Mouse (Mus musculus): ENCODE results near the gene Cyp4f40. TPM values are rescaled to one million over a fixed set of nuclear protein-coding genes. Genes with fewer than 3 reads are reported as not detected.
"Not testable (repeated sequence)": the region's sequence is repeated elsewhere in the genome, so short reads cannot be mapped to it uniquely, and the experiment has no call there.

The Cyp4f40 gene
- polyA plus RNA-seq, 1 experiment from 2014 or later = 0.04 TPM

GRCm38 (mm10) chr17:32680404-32680803 lies 21.7 kb downstream of the Cyp4f40 start:
- H3K27ac ChIP-seq (ENCODE audit: low read length) = no peak overlapping the region
- no peak overlapping the region for H3K4me3 ChIP-seq (ENCODE audit: low read depth, low read length)
- H3K4me2 ChIP-seq (ENCODE audit: low read depth, low read length) = no peak overlapping the region
- 21% methylated on average over 2 of the region's 2 CpGs for WGBS (ENCODE audit: insufficient replicate concordance)
- no peaks in the 10 kb centered on the region; the same call in 1 of the 2 replicates for H3K4me1 ChIP-seq (ENCODE audit: control insufficient read depth, low read depth, low read length)
- no peaks in the 10 kb centered on the region for H3K36me3 ChIP-seq (ENCODE audit: control insufficient read depth, insufficient read depth)
- H3K27me3 ChIP-seq (ENCODE audit: control insufficient read depth, insufficient read depth, low read depth, low read length) = no peaks in the 10 kb centered on the region
- H3K9ac ChIP-seq (ENCODE audit: low read depth, low read length) = no peak overlapping the region
- H3K9me3 ChIP-seq (replicated peaks; ENCODE audit: control insufficient read depth, low read length) = no peaks in the 10 kb centered on the region
- ATAC-seq (ENCODE audit: low read depth) = no peak

- no peaks in the 10 kb centered on the region for H3K27me3 ChIP-seq (ENCODE audit: control insufficient read depth, insufficient read depth, low read depth, low read length)
- H3K36me3 ChIP-seq (ENCODE audit: control insufficient read depth, insufficient read depth) = no peaks in the 10 kb centered on the region
- peak within 1 kb of the TSS; percentile 27 for H3K4me3 ChIP-seq (ENCODE audit: low read depth, low read length)
- H3K27ac ChIP-seq (ENCODE audit: low read length) = peak within 1 kb of the TSS; percentile 24; the same call in 1 of the 2 replicates
- 31% methylated on average over 7 of the region's 7 CpGs for WGBS (ENCODE audit: insufficient replicate concordance)
- no peaks in the 10 kb centered on the region; the same call in none of the 2 replicates for H3K4me1 ChIP-seq (ENCODE audit: control insufficient read depth, low read depth, low read length)
- ATAC-seq (ENCODE audit: low read depth) = peak; percentile 87
- no peaks in the 10 kb centered on the region for H3K9me3 ChIP-seq (replicated peaks; ENCODE audit: control insufficient read depth, low read length)
- H3K4me2 ChIP-seq (ENCODE audit: low read depth, low read length) = peak within 1 kb of the TSS; percentile 49
- H3K9ac ChIP-seq (ENCODE audit: low read depth, low read length) = no peak within 1 kb of the TSS
Measured at GRCm38 (mm10) chr17:32685048-32685750, 26.5 kb downstream of the Cyp4f40 start, which contains the start of gene Cyp4f15. Cyp4f15 (plus strand) TSS chr17:32685627.

GRCm38 (mm10) chr17:32686722-32687121 lies 28.0 kb downstream of the Cyp4f40 start:
- no peak for ATAC-seq (ENCODE audit: low read depth)
- 57% methylated on average over 5 of the region's 5 CpGs for WGBS (ENCODE audit: insufficient replicate concordance)
- no peak overlapping the region for H3K9ac ChIP-seq (ENCODE audit: low read depth, low read length)

GRCm38 (mm10) chr17:32690959-32691358 lies 32.3 kb downstream of the Cyp4f40 start:
- ATAC-seq (ENCODE audit: low read depth) = peak; percentile 83

More at GRCm38 (mm10) chr17:32686722-32687121, 28.0 kb downstream of the Cyp4f40 start:
- H3K4me3 ChIP-seq (ENCODE audit: low read depth, low read length) = peak overlapping the region; percentile 27
- H3K36me3 ChIP-seq (ENCODE audit: control insufficient read depth, insufficient read depth) = no peaks in the 10 kb centered on the region
- peak overlapping the region; percentile 49 for H3K4me2 ChIP-seq (ENCODE audit: low read depth, low read length)
- no peak overlapping the region for H3K27ac ChIP-seq (ENCODE audit: low read length)
- H3K4me1 ChIP-seq (ENCODE audit: control insufficient read depth, low read depth, low read length) = no peaks in the 10 kb centered on the region; the same call in none of the 2 replicates
- no peaks in the 10 kb centered on the region for H3K27me3 ChIP-seq (ENCODE audit: control insufficient read depth, insufficient read depth, low read depth, low read length)
- H3K9me3 ChIP-seq (replicated peaks; ENCODE audit: control insufficient read depth, low read length) = no peaks in the 10 kb centered on the region

GRCm38 (mm10) chr17:32702826-32703225 lies 44.1 kb downstream of the Cyp4f40 start:
- no peak overlapping the region for H3K4me3 ChIP-seq (ENCODE audit: low read depth, low read length)
- H3K36me3 ChIP-seq (ENCODE audit: control insufficient read depth, insufficient read depth) = no peaks in the 10 kb centered on the region; the same call in 1 of the 2 replicates
- H3K9me3 ChIP-seq (replicated peaks; ENCODE audit: control insufficient read depth, low read length) = 0 out of 2 replicates have a peak, but pooled peaks cover 4% of the 10 kb centered on the region
- H3K9ac ChIP-seq (ENCODE audit: low read depth, low read length) = no peak overlapping the region
- no peak overlapping the region for H3K27ac ChIP-seq (ENCODE audit: low read length)
- no peaks in the 10 kb centered on the region for H3K4me1 ChIP-seq (ENCODE audit: control insufficient read depth, low read depth, low read length)
- H3K4me2 ChIP-seq (ENCODE audit: low read depth, low read length) = no peak overlapping the region
- WGBS (ENCODE audit: insufficient replicate concordance) = 39% methylated on average over 22 of the region's 22 CpGs
- ATAC-seq (ENCODE audit: low read depth) = no peak
- no peaks in the 10 kb centered on the region for H3K27me3 ChIP-seq (ENCODE audit: control insufficient read depth, insufficient read depth, low read depth, low read length)

More at GRCm38 (mm10) chr17:32690959-32691358, 32.3 kb downstream of the Cyp4f40 start:
- WGBS (ENCODE audit: insufficient replicate concordance) = 53% methylated on average over 1 of the region's 1 CpGs
- Histone ChIP-seq H3K4me2 (ENCODE audit: low read depth, low read length) (no peak overlapping the region), H3K27me3 (ENCODE audit: control insufficient read depth, insufficient read depth, low read depth, low read length) (no peaks in the 10 kb centered on the region), H3K4me3 (ENCODE audit: low read depth, low read length) (no peak overlapping the region), H3K27ac (ENCODE audit: low read length) (no peak overlapping the region), H3K9ac (ENCODE audit: low read depth, low read length) (no peak overlapping the region), H3K9me3 (replicated peaks; ENCODE audit: control insufficient read depth, low read length) (no peaks in the 10 kb centered on the region; the same call in 1 of the 2 replicates), H3K36me3 (ENCODE audit: control insufficient read depth, insufficient read depth) (no peaks in the 10 kb centered on the region; the same call in 1 of the 2 replicates), H3K4me1 (ENCODE audit: control insufficient read depth, low read depth, low read length) (no peaks in the 10 kb centered on the region; the same call in 1 of the 2 replicates)

- not testable (repeated sequence) for H3K4me1 ChIP-seq (ENCODE audit: control insufficient read depth, low read depth, low read length); H3K36me3 ChIP-seq (ENCODE audit: control insufficient read depth, insufficient read depth); H3K27ac ChIP-seq (ENCODE audit: low read length); ATAC-seq (ENCODE audit: low read depth); H3K4me3 ChIP-seq (ENCODE audit: low read depth, low read length); H3K27me3 ChIP-seq (ENCODE audit: control insufficient read depth, insufficient read depth, low read depth, low read length); H3K9ac ChIP-seq (ENCODE audit: low read depth, low read length); H3K4me2 ChIP-seq (ENCODE audit: low read depth, low read length); H3K9me3 ChIP-seq (replicated peaks; ENCODE audit: control insufficient read depth, low read length)
Measured at GRCm38 (mm10) chr17:32710541-32710940, 51.8 kb downstream of the Cyp4f40 start.

- 36% methylated on average over 1 of the region's 1 CpGs for WGBS (ENCODE audit: insufficient replicate concordance)
- not testable (repeated sequence) for H3K4me2 ChIP-seq (ENCODE audit: low read depth, low read length); H3K9me3 ChIP-seq (replicated peaks; ENCODE audit: control insufficient read depth, low read length); H3K27me3 ChIP-seq (ENCODE audit: control insufficient read depth, insufficient read depth, low read depth, low read length); H3K4me3 ChIP-seq (ENCODE audit: low read depth, low read length); H3K9ac ChIP-seq (ENCODE audit: low read depth, low read length); ATAC-seq (ENCODE audit: low read depth); H3K36me3 ChIP-seq (ENCODE audit: control insufficient read depth, insufficient read depth); H3K4me1 ChIP-seq (ENCODE audit: control insufficient read depth, low read depth, low read length); H3K27ac ChIP-seq (ENCODE audit: low read length)
Measured at GRCm38 (mm10) chr17:32722151-32722550, 63.5 kb downstream of the Cyp4f40 start.

GRCm38 (mm10) chr17:32722771-32723170 lies 64.1 kb downstream of the Cyp4f40 start:
- Histone ChIP-seq H3K9me3 (replicated peaks; ENCODE audit: control insufficient read depth, low read length) (no peaks in the 10 kb centered on the region), H3K4me1 (ENCODE audit: control insufficient read depth, low read depth, low read length) (no peaks in the 10 kb centered on the region), H3K9ac (ENCODE audit: low read depth, low read length) (no peak overlapping the region), H3K4me3 (ENCODE audit: low read depth, low read length) (no peak overlapping the region), H3K27ac (ENCODE audit: low read length) (no peak overlapping the region), H3K4me2 (ENCODE audit: low read depth, low read length) (no peak overlapping the region), H3K27me3 (ENCODE audit: control insufficient read depth, insufficient read depth, low read depth, low read length) (no peaks in the 10 kb centered on the region), H3K36me3 (ENCODE audit: control insufficient read depth, insufficient read depth) (no peaks in the 10 kb centered on the region)
- ATAC-seq (ENCODE audit: low read depth) = no peak
- WGBS (ENCODE audit: insufficient replicate concordance) = 64% methylated on average over 7 of the region's 7 CpGs

- H3K9ac ChIP-seq (ENCODE audit: low read depth, low read length); H3K27me3 ChIP-seq (ENCODE audit: control insufficient read depth, insufficient read depth, low read depth, low read length); ATAC-seq (ENCODE audit: low read depth); H3K9me3 ChIP-seq (replicated peaks; ENCODE audit: control insufficient read depth, low read length); H3K4me1 ChIP-seq (ENCODE audit: control insufficient read depth, low read depth, low read length); H3K4me3 ChIP-seq (ENCODE audit: low read depth, low read length); H3K4me2 ChIP-seq (ENCODE audit: low read depth, low read length); H3K36me3 ChIP-seq (ENCODE audit: control insufficient read depth, insufficient read depth); H3K27ac ChIP-seq (ENCODE audit: low read length): not testable (repeated sequence)
Measured at GRCm38 (mm10) chr17:32726360-32726759, 67.7 kb downstream of the Cyp4f40 start.
